Mouse (Mus musculus) kidney, postnatal 0 days (tissue): ENCODE results near the gene Plcb3. TPM values are rescaled to one million over a fixed set of nuclear protein-coding genes. Genes with fewer than 3 reads are reported as not detected.

Source experiments
- ATAC-seq: fragments of 200-750 bp; cut with Nextera tagmentation; replicated peaks from 2 replicates; pipeline ENCODE4 v1.8.0; 2017; ENCODE audit warnings: low read depth, moderate number of reproducible peaks, moderate TSS enrichment, moderate library complexity; ENCODE audit not compliant: low FRiP score
- DNase-seq: peaks from one replicate; pipeline ENCODE4 v3.0.0-alpha.2; 2016; ENCODE audit warnings: low spot score
- H3K27ac ChIP-seq: fragments of 300-500 bp; sonication (generic); 2 replicates; pipeline ENCODE4 v1.5.1; 2014; ENCODE audit warnings: mild to moderate bottlenecking
- H3K27me3 ChIP-seq: fragments of 300-500 bp; sonication (generic); 2 replicates; pipeline ENCODE4 v1.6.1; 2014; ENCODE audit warnings: low read length, mixed read lengths; ENCODE audit not compliant: insufficient read depth
- H3K36me3 ChIP-seq: fragments of 300-500 bp; sonication (generic); 2 replicates; pipeline ENCODE4 v1.6.1; 2014; ENCODE audit warnings: low read length, mixed read lengths; ENCODE audit not compliant: insufficient read depth
- H3K4me1 ChIP-seq: fragments of 300-500 bp; sonication (generic); replicated peaks from 2 replicates; pipeline ENCODE4 v1.6.1; 2014; ENCODE audit warnings: antibody characterized with exemption, low read length, mixed read lengths; ENCODE audit not compliant: insufficient read depth
- H3K4me2 ChIP-seq: fragments of 300-500 bp; sonication (generic); 2 replicates; pipeline ENCODE4 v1.6.1; 2014; ENCODE audit warnings: mild to moderate bottlenecking, low read length, moderate library complexity, mixed read lengths
- H3K4me3 ChIP-seq: fragments of 300-500 bp; sonication (generic); replicated peaks from 2 replicates; pipeline ENCODE4 v1.5.1; 2014; ENCODE audit warnings: low read depth, low read length
- H3K9ac ChIP-seq: fragments of 300-500 bp; sonication (generic); 2 replicates; pipeline ENCODE4 v1.6.1; 2014; ENCODE audit warnings: low read depth, low read length
- H3K9me3 ChIP-seq: fragments of 300-500 bp; sonication (generic); replicated peaks from 2 replicates; pipeline ENCODE4 v1.6.1; 2016; ENCODE audit warnings: low read length, inconsistent platforms, mixed read lengths
- CTCF ChIP-seq: IDR thresholded peaks from 2 replicates; pipeline ENCODE4 v1.5.1; 2016; ENCODE audit warnings: antibody characterized with exemption, low read depth, mild to moderate bottlenecking, moderate library complexity
- WGBS: fragments of 180-500 bp; shearing (Covaris S2); extraction: QIAGEN DNeasy Blood & Tissue Kit; methylation state at CpG from one replicate; pipeline ENCODE4 v1.1.7; 2014; 5-methylcytosine and 5-hydroxymethylcytosine counted together
- polyA plus RNA-seq: library from polyadenylated mRNA; unstranded; fragments of >200 nt; fragmentation: Nextera tagmentation; extraction: Ambion mirVana; gene quantifications from 2 replicates; pipeline ENCODE4 v1.2.1, GENCODE M21; 2015

The Plcb3 gene
- polyA plus RNA-seq, 1 experiment from 2014 or later: 24.6 TPM

DNA sequence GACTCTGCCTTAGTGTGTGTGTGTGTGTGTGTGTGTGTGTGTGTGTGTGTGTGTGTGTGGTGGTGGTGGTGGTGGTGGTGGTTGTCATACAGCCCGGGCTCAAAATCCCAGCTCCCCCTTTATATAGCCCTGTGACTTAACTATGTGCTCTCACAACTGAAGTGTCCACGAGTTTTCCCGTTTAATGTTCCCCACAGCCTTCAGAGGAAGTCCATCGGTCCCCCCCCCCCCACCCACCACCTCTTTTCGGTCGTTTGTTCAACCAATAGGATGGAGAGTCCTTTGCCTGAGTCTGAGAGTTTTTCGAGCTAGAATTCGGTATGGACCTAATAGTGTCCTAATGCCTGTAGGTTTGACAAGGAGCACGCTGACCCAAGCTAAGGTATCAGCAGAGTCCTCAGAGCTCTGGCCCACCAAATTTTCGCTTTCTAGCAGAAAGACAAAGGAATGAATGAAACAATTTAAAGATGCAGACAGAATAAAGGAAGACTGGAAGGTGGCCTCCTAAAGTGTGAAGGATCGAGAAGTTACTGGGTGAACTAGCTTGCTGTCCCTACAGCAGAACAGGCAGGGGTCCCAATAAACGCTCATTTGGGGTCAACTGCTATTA lies 2.6 kb downstream of the Plcb3 start:
- 35% methylated on average over 12 of the region's 12 CpGs for WGBS
- H3K4me1 ChIP-seq: peaks cover 32% of the 10 kb centered on the region
- H3K4me2 ChIP-seq: peak overlapping the region; percentile 92
- no peak for DNase-seq
- no peak for ATAC-seq
- 0 out of 2 replicates have a peak, but pooled peaks cover 14% of the 10 kb centered on the region for H3K36me3 ChIP-seq
- no peaks in the 10 kb centered on the region for H3K27me3 ChIP-seq
- peak overlapping the region; percentile 72; the same call in 1 of the 2 replicates for H3K9ac ChIP-seq
- H3K27ac ChIP-seq: peak overlapping the region; percentile 16; the same call in 1 of the 2 replicates
- TF ChIP-seq CTCF: no peak
- no peaks in the 10 kb centered on the region for H3K9me3 ChIP-seq
- peak overlapping the region; percentile 69 for H3K4me3 ChIP-seq

DNA sequence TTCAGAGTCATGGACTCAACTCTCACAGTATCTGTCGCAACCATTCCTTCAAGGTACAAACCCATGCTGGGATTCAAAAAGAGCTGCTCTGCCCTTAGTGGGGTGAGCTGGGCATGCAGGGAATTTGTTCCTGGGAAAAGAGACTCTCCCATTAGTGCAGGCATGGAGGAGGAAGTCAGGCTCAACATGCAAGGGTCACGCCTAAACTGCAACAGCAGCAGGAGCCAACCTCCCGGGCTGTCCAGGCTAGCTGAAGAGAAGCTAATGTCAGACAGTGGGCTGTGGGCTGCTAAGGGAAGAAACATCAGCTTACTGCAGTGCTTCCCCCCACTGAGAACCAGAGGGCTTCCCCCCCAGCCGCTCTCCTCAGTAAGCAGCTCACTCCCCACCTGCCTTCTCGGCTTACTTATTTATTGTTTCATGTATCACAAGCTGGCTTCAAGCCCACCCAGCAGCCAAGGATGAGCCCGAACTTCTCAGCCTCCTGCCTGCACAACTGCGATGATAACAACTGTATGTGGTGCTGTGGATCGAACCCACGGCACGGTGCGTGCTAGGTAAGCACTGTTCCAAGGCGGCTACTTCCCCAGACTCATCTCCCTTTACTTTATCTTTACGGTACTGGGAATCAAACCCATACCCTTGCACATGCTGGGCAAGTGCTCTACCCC lies 3.9 kb downstream of the Plcb3 start:
- no peak for TF ChIP-seq CTCF
- H3K27me3 ChIP-seq: no peaks in the 10 kb centered on the region
- H3K27ac ChIP-seq: no peak overlapping the region
- ATAC-seq (no peak), DNase-seq (no peak)
- H3K4me2 ChIP-seq: no peak overlapping the region
- no peaks in the 10 kb centered on the region for H3K9me3 ChIP-seq
- WGBS: 72% methylated on average over 13 of the region's 13 CpGs
- H3K4me3 ChIP-seq: no peak overlapping the region
- peaks cover 36% of the 10 kb centered on the region for H3K4me1 ChIP-seq
- 0 out of 2 replicates have a peak, but pooled peaks cover 2% of the 10 kb centered on the region for H3K36me3 ChIP-seq
- no peak overlapping the region for H3K9ac ChIP-seq

DNA sequence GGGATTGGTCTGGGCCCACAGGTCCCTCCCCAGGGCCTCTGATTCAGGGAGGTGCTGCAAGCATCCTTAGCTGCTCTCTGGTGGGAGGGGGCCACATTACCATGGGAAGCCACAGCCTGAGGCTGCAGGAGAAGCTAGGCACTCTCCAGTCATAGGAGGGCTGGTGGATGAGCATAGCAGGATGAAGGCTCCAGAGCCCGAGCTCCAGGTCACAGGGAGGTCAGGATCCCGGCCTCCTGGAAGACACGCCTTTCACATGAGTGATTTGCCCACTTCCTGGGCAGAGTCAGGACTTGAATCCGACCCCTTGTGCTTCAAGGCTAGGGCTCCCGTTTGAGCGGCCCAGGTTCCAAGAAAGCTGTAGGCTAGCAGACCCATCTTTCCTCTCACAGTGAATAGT lies 4.6 kb downstream of the Plcb3 start:
- Histone ChIP-seq H3K4me2 (no peak overlapping the region), H3K4me3 (no peak overlapping the region), H3K9ac (no peak overlapping the region; the same call in 1 of the 2 replicates), H3K27me3 (no peaks in the 10 kb centered on the region), H3K36me3 (no peaks in the 10 kb centered on the region), H3K27ac (no peak overlapping the region), H3K9me3 (no peaks in the 10 kb centered on the region), H3K4me1 (peaks cover 35% of the 10 kb centered on the region)
- no peak for DNase-seq
- ATAC-seq: no peak
- WGBS: 23% methylated on average over 6 of the region's 6 CpGs
- no peak for TF ChIP-seq CTCF

DNA sequence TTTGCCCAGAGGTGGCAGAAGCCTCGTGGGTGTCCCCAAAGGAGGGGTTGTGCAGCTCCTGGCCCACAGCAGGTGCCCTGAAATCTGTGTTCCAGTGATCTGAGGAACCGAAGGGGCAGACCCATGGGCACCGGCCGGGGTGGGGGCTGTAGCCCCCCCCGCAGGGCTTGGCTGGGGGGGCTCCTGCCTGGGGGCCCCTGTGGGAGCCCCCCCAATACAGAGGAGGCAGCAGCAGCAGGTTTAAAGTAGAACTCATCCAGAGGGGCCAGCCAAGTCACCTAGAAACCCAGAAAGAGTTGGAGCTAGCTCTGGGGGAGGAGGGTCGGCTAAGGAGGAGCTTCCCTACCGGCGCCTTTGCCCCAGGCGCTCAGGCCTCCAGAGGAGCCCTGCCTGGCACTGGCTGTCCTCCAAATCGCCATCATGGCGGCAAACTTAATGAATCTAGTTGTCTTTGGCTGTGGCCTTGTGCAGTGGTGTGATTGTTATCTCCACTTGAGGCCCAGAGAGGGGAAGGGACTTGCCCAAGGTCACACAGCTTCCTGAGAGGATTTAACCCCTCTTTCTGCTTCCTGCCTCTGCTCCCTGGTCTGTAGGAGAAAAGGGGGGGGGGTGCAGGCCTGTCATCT lies 5.7 kb downstream of the Plcb3 start:
- Histone ChIP-seq H3K36me3 (0 out of 2 replicates have a peak, but pooled peaks cover 9% of the 10 kb centered on the region), H3K9me3 (no peaks in the 10 kb centered on the region), H3K27me3 (no peaks in the 10 kb centered on the region), H3K4me3 (no peak overlapping the region), H3K4me2 (peak overlapping the region; percentile 67), H3K9ac (no peak overlapping the region), H3K4me1 (peaks cover 26% of the 10 kb centered on the region), H3K27ac (0 out of 2 replicates have a peak overlapping the region, but pooled peaks have one; percentile 20)
- no peak for ATAC-seq
- TF ChIP-seq CTCF: no peak
- no peak for DNase-seq
- WGBS: 25% methylated on average over 11 of the region's 11 CpGs

DNA sequence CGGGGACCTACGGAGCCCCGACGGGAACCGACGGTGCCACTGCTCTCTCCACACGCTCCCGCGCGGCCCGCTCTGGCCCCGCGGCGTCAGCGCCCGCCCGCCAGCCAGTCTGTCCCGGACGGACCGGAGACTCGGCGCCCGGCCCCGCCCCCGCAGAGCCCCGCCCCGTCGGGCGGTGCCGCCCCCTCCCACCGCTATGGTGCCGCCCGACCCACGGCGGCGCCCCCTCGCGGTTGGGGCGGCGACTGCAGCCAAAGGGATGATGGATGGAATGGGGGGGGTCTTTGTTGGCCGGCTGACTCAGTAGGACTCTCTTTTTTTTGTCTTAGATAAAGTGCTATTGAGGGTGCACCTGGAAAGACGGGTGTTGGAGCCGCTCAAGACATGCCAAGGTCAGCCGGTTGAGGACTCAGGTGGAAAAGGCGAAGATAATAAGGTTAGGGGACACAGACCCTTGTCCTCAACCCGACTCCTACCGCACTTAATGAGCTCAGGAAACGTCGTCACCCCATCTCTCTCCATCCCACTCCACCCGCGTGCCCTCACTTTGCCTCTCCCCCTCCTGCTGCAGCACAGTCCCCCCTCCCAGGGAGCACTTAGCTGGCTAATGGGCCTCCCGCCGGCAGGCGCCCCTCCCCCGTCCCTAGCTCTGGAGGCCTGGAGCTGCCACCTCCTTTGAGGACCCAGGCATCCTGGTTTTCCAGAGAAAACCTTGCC lies 6.4 kb downstream of the Plcb3 start:
- DNase-seq: peak; percentile 64
- peaks cover 16% of the 10 kb centered on the region for H3K36me3 ChIP-seq
- peak; percentile 72 for TF ChIP-seq CTCF
- H3K27ac ChIP-seq: peak overlapping the region; percentile 65; the same call in 1 of the 2 replicates
- H3K4me3 ChIP-seq: peak overlapping the region; percentile 58
- H3K4me2 ChIP-seq: peak overlapping the region; percentile 67
- peaks cover 26% of the 10 kb centered on the region for H3K4me1 ChIP-seq
- H3K9ac ChIP-seq: peak overlapping the region; percentile 79
- no peaks in the 10 kb centered on the region for H3K9me3 ChIP-seq
- 1% methylated on average over 52 of the region's 55 CpGs for WGBS
- no peaks in the 10 kb centered on the region for H3K27me3 ChIP-seq
- ATAC-seq: peak; percentile 51

DNA sequence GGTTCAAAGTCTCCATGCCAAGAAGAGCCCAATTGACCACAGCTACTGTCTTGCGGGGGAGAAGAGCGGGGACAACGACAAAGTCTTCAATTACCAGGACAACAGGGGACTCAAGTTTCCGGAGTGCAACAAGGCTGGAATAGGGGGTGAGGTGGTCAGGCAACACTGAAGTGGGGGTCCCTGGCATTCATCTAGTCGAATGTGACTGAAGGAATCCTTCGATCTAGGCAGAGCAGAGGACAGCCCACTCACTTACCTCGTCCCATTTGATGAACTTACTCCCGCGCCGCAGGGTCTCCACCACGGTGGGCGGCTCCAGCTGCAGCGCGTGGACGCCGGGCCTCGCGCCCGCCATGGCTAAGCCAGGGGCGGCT lies 7.0 kb downstream of the Plcb3 start:
- Histone ChIP-seq H3K27me3 (no peaks in the 10 kb centered on the region), H3K4me2 (peak overlapping the region; percentile 67), H3K9ac (peak overlapping the region; percentile 79), H3K4me1 (peaks cover 26% of the 10 kb centered on the region), H3K4me3 (peak overlapping the region; percentile 58), H3K27ac (peak overlapping the region; percentile 65; the same call in 1 of the 2 replicates), H3K9me3 (no peaks in the 10 kb centered on the region), H3K36me3 (peaks cover 22% of the 10 kb centered on the region)
- no peak for ATAC-seq
- TF ChIP-seq CTCF: no peak
- WGBS: 0% methylated on average over 13 of the region's 20 CpGs
- DNase-seq: peak; percentile 58
